Mouse (Mus musculus) heart, postnatal 36 days (tissue): ENCODE results near the gene Cdk5. TPM values are rescaled to one million over a fixed set of nuclear protein-coding genes. Genes with fewer than 3 reads are reported as not detected.

ENCODE experiments used
- DNase-seq, 2 experiments: peaks; one replicate each; pipeline ENCODE4 v3.0.0; 2021 to 2022
- intact Hi-C: fragments of 180-260 bp; cut with DNase I; formaldehyde crosslinking; loops from one replicate; pipeline ENCODE4 v1.15.1; 2025
- total RNA-seq, 2 experiments: library from RNA; stranded (reverse); gene quantifications; 2 replicates each; pipeline ENCODE4 v1.2.3; 2021

Gene Cdk5
- total RNA-seq, 2 experiments from 2014 or later = 22.5 to 23.0 TPM

- intact Hi-C loops = no loop called here
- peak; percentile 86 to 88 for DNase-seq
These were observed 40.1 kb downstream of the Cdk5 start for GRCm38 (mm10) chr5:24383026-24383859.

GRCm38 (mm10) chr5:24381988-24382387 lies 41.3 kb downstream of the Cdk5 start:
- no peak for DNase-seq
- intact Hi-C loops = no loop called here

- intact Hi-C loops = no loop called here
- DNase-seq = no peak
These were observed 41.8 kb downstream of the Cdk5 start for GRCm38 (mm10) chr5:24381486-24381885.

- intact Hi-C loops = no loop called here
- no peak for DNase-seq
These were observed 42.8 kb downstream of the Cdk5 start for GRCm38 (mm10) chr5:24380499-24380898.

GRCm38 (mm10) chr5:24379501-24379900 lies 43.8 kb downstream of the Cdk5 start:
- no peak for DNase-seq
- intact Hi-C loops = no loop called here

GRCm38 (mm10) chr5:24378700-24379099 lies 44.6 kb downstream of the Cdk5 start:
- no peak for DNase-seq
- intact Hi-C loops = no loop called here

- DNase-seq = no peak
- intact Hi-C loops = no loop called here
These were observed 48.5 kb downstream of the Cdk5 start for GRCm38 (mm10) chr5:24374666-24375328.

- DNase-seq = no peak
- intact Hi-C loops = no loop called here
These were observed 49.1 kb downstream of the Cdk5 start for GRCm38 (mm10) chr5:24374216-24374615.

GRCm38 (mm10) chr5:24373807-24374206 lies 49.5 kb downstream of the Cdk5 start:
- intact Hi-C loops = no loop called here
- no peak for DNase-seq

GRCm38 (mm10) chr5:24369767-24370166 lies 53.6 kb downstream of the Cdk5 start:
- no peak for DNase-seq
- intact Hi-C loops = loop anchor here (10.0 kb wide), 1 partner anchor 205 kb away; the partner anchor contains the start of gene Nupl2

Other genes with a start within 250 kb of the Cdk5 start
- 10 to 100 TPM; 56.3 to 72.6 TPM for gene Kcnh2, start 71.9 kb downstream of the Cdk5 start, total RNA-seq
- gene Nos3, start 58.7 kb downstream of the Cdk5 start, total RNA-seq = 10 to 100 TPM; 23.7 to 26.2 TPM
- under 1 TPM; 0.27 to 0.75 TPM for gene Atg9b, start 31.4 kb downstream of the Cdk5 start, total RNA-seq
- gene Abcb8, start 29.9 kb downstream of the Cdk5 start, total RNA-seq = 10 to 100 TPM; 83.7 to 84.9 TPM
- not detected for gene Asic3, start 10.1 kb downstream of the Cdk5 start, total RNA-seq
- gene Slc4a2, start 307 bp upstream of the Cdk5 start, total RNA-seq = 10 to 100 TPM; 29.2 to 35.1 TPM
- 100 to 1,000 TPM; 288 to 310 TPM for gene Fastk, start 21.8 kb upstream of the Cdk5 start, total RNA-seq
- gene Tmub1, start 24.3 kb upstream of the Cdk5 start, total RNA-seq = 10 to 100 TPM; 11.7 to 12.1 TPM
- 10 to 100 TPM; 83.6 to 91.1 TPM for gene Agap3, start 28.6 kb upstream of the Cdk5 start, total RNA-seq
- not detected for gene Gbx1, start 103.7 kb upstream of the Cdk5 start, total RNA-seq
- 10 to 100 TPM; 73.0 to 82.3 TPM for gene Asb10, start 117.4 kb upstream of the Cdk5 start, total RNA-seq
- not detected for gene 4931409K22Rik, start 133.3 kb upstream of the Cdk5 start, total RNA-seq
- 10 to 100 TPM; 55.3 to 56.0 TPM for gene Abcf2, start 153.9 kb upstream of the Cdk5 start, total RNA-seq
- gene Chpf2, start 163.2 kb upstream of the Cdk5 start, total RNA-seq = 10 to 100 TPM; 10.8 to 11.6 TPM
- gene Smarcd3, start 200.9 kb upstream of the Cdk5 start, total RNA-seq = 10 to 100 TPM; 63.2 to 64.5 TPM